ENCODE assay signal across 21 mouse cellular contexts in genomic region chr17:84665691-84666090, GRCm38 (mm10). TPM values are rescaled to one million over a fixed set of nuclear protein-coding genes. Genes with fewer than 3 reads are reported as not detected.
DNase-seq lines count a peak whose midpoint lies in the region; ATAC-seq and TF ChIP-seq lines count a peak whose summit lies in the region.
"Had no signal": no experiment of that assay in that cellular context is flagged by ENCODE, and none has a peak within 500 bp of the region (broad histone marks: within the 10 kb centered on the region; RNA-seq: fewer than 3 reads in every experiment).

No protein-coding gene starts in this region.

- H3K9me3 ChIP-seq in midbrain, embryonic 11.5 days (ENCODE audit: control insufficient read depth, low read length): no peaks in the 10 kb centered on the region
- no peaks in the 10 kb centered on the region for H3K9me3 ChIP-seq in midbrain, embryonic 10.5 days (replicated peaks)
- H3K9me3 ChIP-seq in intestine, postnatal 0 days (ENCODE audit: control insufficient read depth): no peaks in the 10 kb centered on the region
- H3K9me3 ChIP-seq in stomach, postnatal 0 days (ENCODE audit: control insufficient read depth, low read length): no peaks in the 10 kb centered on the region
- H3K9me3 ChIP-seq: forebrain, embryonic 12.5 days; heart, embryonic 12.5 days; neural tube, embryonic 12.5 days had no signal

- H3K27ac ChIP-seq in midbrain, embryonic 11.5 days (ENCODE audit: low read depth, low read length): no peak overlapping the region
- no peak overlapping the region for H3K27ac ChIP-seq in midbrain, embryonic 10.5 days (replicated peaks)
- peak overlapping the region; percentile 71 for H3K27ac ChIP-seq in intestine, postnatal 0 days (ENCODE audit: low read depth, low read length)
- H3K27ac ChIP-seq in stomach, postnatal 0 days (replicated peaks): no peak overlapping the region
- H3K27ac ChIP-seq: forebrain, embryonic 12.5 days; left cerebral cortex, adult 2 months; macrophage; neural tube, embryonic 12.5 days had no signal

- H3K36me3 ChIP-seq in midbrain, embryonic 11.5 days (ENCODE audit: control insufficient read depth, insufficient read depth, low read length): no peaks in the 10 kb centered on the region
- no peaks in the 10 kb centered on the region for H3K36me3 ChIP-seq in midbrain, embryonic 10.5 days
- H3K36me3 ChIP-seq in intestine, postnatal 0 days (ENCODE audit: control insufficient read depth, insufficient read depth): peaks cover 7% of the 10 kb centered on the region; the same call in 1 of the 2 replicates
- H3K36me3 ChIP-seq in stomach, postnatal 0 days (ENCODE audit: control insufficient read depth, insufficient read depth, low read length): no peaks in the 10 kb centered on the region
- H3K36me3 ChIP-seq: forebrain, embryonic 12.5 days; heart, embryonic 12.5 days; neural tube, embryonic 12.5 days had no signal

- WGBS in midbrain, embryonic 11.5 days: 55% methylated on average over 9 of the region's 9 CpGs
- 60% methylated on average over 9 of the region's 9 CpGs for whole genome bisulfite sequencing in midbrain, embryonic 10.5 days
- WGBS in intestine, postnatal 0 days: 15% methylated on average over 9 of the region's 9 CpGs
- 43% methylated on average over 9 of the region's 9 CpGs for WGBS in stomach, postnatal 0 days
- WGBS in lung, adult 2 months: 35% methylated on average over 9 of the region's 9 CpGs

- no peaks in the 10 kb centered on the region for H3K27me3 ChIP-seq in midbrain, embryonic 11.5 days (ENCODE audit: control insufficient read depth, insufficient read depth, low read length)
- H3K27me3 ChIP-seq in midbrain, embryonic 10.5 days (ENCODE audit: low read depth, poor library complexity, severe bottlenecking): no peaks in the 10 kb centered on the region
- H3K27me3 ChIP-seq in intestine, postnatal 0 days (replicated peaks; ENCODE audit: control insufficient read depth, insufficient read depth, low read length): no peaks in the 10 kb centered on the region
- H3K27me3 ChIP-seq in stomach, postnatal 0 days (ENCODE audit: control insufficient read depth, insufficient read depth, low read length): no peaks in the 10 kb centered on the region
- H3K27me3 ChIP-seq: forebrain, embryonic 12.5 days; neural tube, embryonic 12.5 days had no signal

- no peak overlapping the region for H3K9ac ChIP-seq in midbrain, embryonic 11.5 days (ENCODE audit: low read length)
- H3K9ac ChIP-seq in intestine, postnatal 0 days (ENCODE audit: low read depth, low read length): no peak overlapping the region
- H3K9ac ChIP-seq in stomach, postnatal 0 days (ENCODE audit: low read length): no peak overlapping the region
- H3K9ac ChIP-seq: forebrain, embryonic 12.5 days; heart, embryonic 12.5 days; lung, embryonic 14.5 days; neural tube, embryonic 12.5 days had no signal

- no peak overlapping the region for H3K4me3 ChIP-seq in midbrain, embryonic 11.5 days (ENCODE audit: low read depth, low read length)
- H3K4me3 ChIP-seq in midbrain, embryonic 10.5 days: no peak overlapping the region
- H3K4me3 ChIP-seq in intestine, postnatal 0 days (ENCODE audit: low read depth, low read length): no peak overlapping the region
- no peak overlapping the region for H3K4me3 ChIP-seq in stomach, postnatal 0 days (ENCODE audit: low read depth, low read length)
- no peak overlapping the region for H3K4me3 ChIP-seq in lung, adult 2 months (replicated peaks; ENCODE audit: extremely low read depth, low read depth, low read length)
- H3K4me3 ChIP-seq: forebrain, embryonic 12.5 days; heart, embryonic 12.5 days; left cerebral cortex, adult 2 months; neural tube, embryonic 12.5 days had no signal

- DNase-seq in midbrain, embryonic 11.5 days (ENCODE audit: low spot score, missing footprints): peak; percentile 77
- DNase-seq in midbrain, embryonic 10.5 days (ENCODE audit: low spot score): no peak
- DNase-seq in kidney, postnatal 36 days: peak; percentile 39 to 43
- DNase-seq in stomach, postnatal 0 days (ENCODE audit: low spot score): peak; percentile 29
- no peak for DNase-seq in lung, adult 2 months
- DNase-seq in left cerebral cortex, adult 11 months (ENCODE audit: low spot score): no peak
- DNase-seq in adrenal gland, postnatal 14 days: no peak
- DNase-seq: adrenal gland, postnatal 36 days; cerebellum, postnatal 14 days; heart, postnatal 36 days; lung, embryonic 14.5 days; retina, postnatal 1 day; thymus, postnatal 25 days had no signal

- TF ChIP-seq EP300 in stomach, postnatal 0 days (optimal IDR thresholded peaks at IDR 0.05): no peak

- TF ChIP-seq POLR2A in lung, adult 2 months (IDR thresholded peaks at IDR 0.05; ENCODE audit: borderline replicate concordance, extremely low read depth, low read depth, low read length): no peak

- no peak for TF ChIP-seq CTCF in intestine, postnatal 0 days (IDR thresholded peaks at IDR 0.05; ENCODE audit: low read depth)
- TF ChIP-seq CTCF in stomach, postnatal 0 days (IDR thresholded peaks at IDR 0.05; ENCODE audit: low read depth): no peak
- no peak for TF ChIP-seq CTCF in lung, adult 2 months (IDR thresholded peaks at IDR 0.05; ENCODE audit: insufficient read depth, low read length)

- no peak for ATAC-seq in midbrain, embryonic 11.5 days (ENCODE audit: low FRiP score)
- peak; percentile 80 for ATAC-seq in intestine, postnatal 0 days
- no peak for ATAC-seq in stomach, postnatal 0 days (ENCODE audit: low FRiP score, low TSS enrichment)

- no peak overlapping the region for H3K4me2 ChIP-seq in midbrain, embryonic 11.5 days
- H3K4me2 ChIP-seq in intestine, postnatal 0 days (replicated peaks; ENCODE audit: low read depth): peak overlapping the region; percentile 38; the same call in 1 of the 2 replicates
- no peak overlapping the region for H3K4me2 ChIP-seq in stomach, postnatal 0 days (replicated peaks; ENCODE audit: low read depth)
- H3K4me2 ChIP-seq: forebrain, embryonic 12.5 days; heart, embryonic 12.5 days; lung, embryonic 14.5 days; neural tube, embryonic 12.5 days had no signal

- H3K4me1 ChIP-seq in midbrain, embryonic 11.5 days (ENCODE audit: control insufficient read depth, insufficient read depth, low read length): no peaks in the 10 kb centered on the region
- H3K4me1 ChIP-seq in midbrain, embryonic 10.5 days: peaks cover 21% of the 10 kb centered on the region
- peaks cover 8% of the 10 kb centered on the region; the same call in 1 of the 2 replicates for H3K4me1 ChIP-seq in intestine, postnatal 0 days (replicated peaks; ENCODE audit: control insufficient read depth, insufficient read depth, low read length)
- no peaks in the 10 kb centered on the region for H3K4me1 ChIP-seq in stomach, postnatal 0 days (replicated peaks; ENCODE audit: control insufficient read depth, insufficient read depth)
- H3K4me1 ChIP-seq in lung, adult 2 months (ENCODE audit: control insufficient read depth, insufficient read depth, low read length): no peaks in the 10 kb centered on the region

RNA-seq across cellular contexts. Expression of gene Abcg8, which starts 10.4 kb away (rescaled TPM):
- polyA plus RNA-seq in midbrain, embryonic 11.5 days (2014; fragmentation: Nextera tagmentation; extraction: Ambion mirVana): 0.21 TPM in 1 of 2 replicates, not detected in the other
- polyA plus RNA-seq in midbrain, embryonic 10.5 days (2016; fragmentation: Nextera tagmentation; extraction: Ambion mirVana): 0.15 TPM in 1 of 2 replicates, not detected in the other
- 47.4 and 56.7 TPM in 2 replicates for polyA plus RNA-seq in intestine, postnatal 0 days (2015; fragmentation: Nextera tagmentation; extraction: Ambion mirVana)
- 0.08 and 0.13 TPM in 2 replicates for polyA plus RNA-seq in stomach, postnatal 0 days (2015; fragmentation: Nextera tagmentation; extraction: Ambion mirVana)
- polyA plus RNA-seq in lung, adult 2 months (2012; rRNA removed): 0.06 and 0.19 TPM in 2 replicates
- total RNA-seq in adrenal gland, postnatal 14 days (2021): 0.49 and 17.1 TPM in 2 replicates
- total RNA-seq: adrenal gland, postnatal 36 days; heart, postnatal 36 days; left cerebral cortex, adult 2 months; midbrain, postnatal 0 days had no signal
- polyA plus RNA-seq: heart, embryonic 12.5 days; macrophage; midbrain, postnatal 0 days; neural tube, embryonic 12.5 days had no signal

RNA-seq across cellular contexts. Expression of gene Abcg5, which starts 17.1 kb away (rescaled TPM):
- polyA plus RNA-seq in midbrain, embryonic 11.5 days (2014; fragmentation: Nextera tagmentation; extraction: Ambion mirVana): 1.9 and 2.4 TPM in 2 replicates
- 1.6 and 3.0 TPM in 2 replicates for polyA plus RNA-seq in midbrain, embryonic 10.5 days (2016; fragmentation: Nextera tagmentation; extraction: Ambion mirVana)
- polyA plus RNA-seq in intestine, postnatal 0 days (2015; fragmentation: Nextera tagmentation; extraction: Ambion mirVana): 59.8 and 68.3 TPM in 2 replicates
- 0.82 and 1.7 TPM in 2 replicates for polyA plus RNA-seq in stomach, postnatal 0 days (2015; fragmentation: Nextera tagmentation; extraction: Ambion mirVana)
- polyA plus RNA-seq in lung, adult 2 months (2012; rRNA removed): 0.33 and 0.45 TPM in 2 replicates
- total RNA-seq in adrenal gland, postnatal 14 days (2021): 1.3 and 22.2 TPM in 2 replicates
- total RNA-seq: adrenal gland, postnatal 36 days; gastrocnemius, postnatal 4 days; heart, postnatal 36 days; left cerebral cortex, adult 2 months had no signal
- polyA plus RNA-seq: macrophage had no signal

RNA-seq across cellular contexts. Expression of gene Dync2li1, which starts 39.4 kb away (rescaled TPM):
- 36.9 and 37.1 TPM in 2 replicates for polyA plus RNA-seq in midbrain, embryonic 11.5 days (2014; fragmentation: Nextera tagmentation; extraction: Ambion mirVana)
- 30.9 and 32.7 TPM in 2 replicates for polyA plus RNA-seq in midbrain, embryonic 10.5 days (2016; fragmentation: Nextera tagmentation; extraction: Ambion mirVana)
- polyA plus RNA-seq in intestine, postnatal 0 days (2015; fragmentation: Nextera tagmentation; extraction: Ambion mirVana): 10.1 and 11.4 TPM in 2 replicates
- 13.3 and 14.0 TPM in 2 replicates for polyA plus RNA-seq in stomach, postnatal 0 days (2015; fragmentation: Nextera tagmentation; extraction: Ambion mirVana)
- 5.5 and 11.4 TPM in 2 replicates for polyA plus RNA-seq in lung, adult 2 months (2012; rRNA removed)
- total RNA-seq in adrenal gland, postnatal 14 days (2021): 21.7 and 21.9 TPM in 2 replicates

Comparison
In these comparisons a context has a peak if more than half of its experiments do, and no peak if none do; other contexts are left out.
1. DNase-seq: peak in midbrain, embryonic 11.5 days (single experiment), kidney, postnatal 36 days (2 of 2) and stomach, postnatal 0 days (single experiment); none in midbrain, embryonic 10.5 days (single experiment), lung, adult 2 months (single experiment), left cerebral cortex, adult 11 months (single experiment) and adrenal gland, postnatal 14 days (single experiment).
2. RNA of gene Abcg8, which starts 10.4 kb away (polyA plus RNA-seq): 47.4 to 56.7 TPM in intestine, postnatal 0 days; 0.06 to 0.19 TPM in lung, adult 2 months, 0.15 TPM in midbrain, embryonic 10.5 days, 0.08 to 0.13 TPM in stomach, postnatal 0 days and 0.21 TPM in midbrain, embryonic 11.5 days; every median in the first group is over 10 times any median in the second.
3. RNA of gene Abcg5, which starts 17.1 kb away (polyA plus RNA-seq): 59.8 to 68.3 TPM in intestine, postnatal 0 days; 1.6 to 3.0 TPM in midbrain, embryonic 10.5 days, 1.9 to 2.4 TPM in midbrain, embryonic 11.5 days, 0.82 to 1.7 TPM in stomach, postnatal 0 days and 0.33 to 0.45 TPM in lung, adult 2 months; every median in the first group is over 10 times any median in the second.